Mouse (Mus musculus): ENCODE results near the gene Gm10639.
"Not testable (repeated sequence)": the region's sequence is repeated elsewhere in the genome, so short reads cannot be mapped to it uniquely, and the experiment has no call there.

- not testable (repeated sequence) for TF ChIP-seq POLR2A (IDR thresholded peaks at IDR 0.05; ENCODE audit: borderline replicate concordance, insufficient read depth, low read length); CTCF (IDR thresholded peaks at IDR 0.05; ENCODE audit: borderline replicate concordance, insufficient read depth, low read depth, low read length)
Observed at GRCm38 (mm10) chr9:78308122-78308521, 18.4 kb downstream of the Gm10639 start.
